14 mouse cellular contexts compared by ENCODE assay signal in genomic region chr4:133204379-133204778, GRCm38 (mm10). TPM values are rescaled to one million over a fixed set of nuclear protein-coding genes. Genes with fewer than 3 reads are reported as not detected.
DNase-seq lines count a peak whose midpoint lies in the region; ATAC-seq and TF ChIP-seq lines count a peak whose summit lies in the region.
"Had no signal": no experiment of that assay in that cellular context is flagged by ENCODE, and none has a peak within 500 bp of the region (broad histone marks: within the 10 kb centered on the region; RNA-seq: fewer than 3 reads in every experiment).

No protein-coding gene starts in this region.

- H3K36me3 ChIP-seq in kidney, embryonic 16.5 days (ENCODE audit: insufficient read depth, low read length), result no peaks in the 10 kb centered on the region
- no peaks in the 10 kb centered on the region for H3K36me3 ChIP-seq in kidney, adult 2 months (ENCODE audit: control insufficient read depth, insufficient read depth, low read length)
- no peaks in the 10 kb centered on the region for H3K36me3 ChIP-seq in forebrain, embryonic 12.5 days (replicated peaks)
- no peaks in the 10 kb centered on the region for H3K36me3 ChIP-seq in intestine, embryonic 15.5 days
- H3K36me3 ChIP-seq in neural tube, embryonic 12.5 days, result no peaks in the 10 kb centered on the region

- peak overlapping the region; percentile 15; the same call in 1 of the 2 replicates for H3K27ac ChIP-seq in kidney, embryonic 16.5 days (ENCODE audit: low read length)
- H3K27ac ChIP-seq in kidney, adult 2 months (ENCODE audit: insufficient read depth, low read depth, low read length), result no peak overlapping the region
- peak overlapping the region; percentile 59 for H3K27ac ChIP-seq in forebrain, embryonic 12.5 days
- H3K27ac ChIP-seq in intestine, embryonic 15.5 days, result peak overlapping the region; percentile 38
- no peak overlapping the region; the same call in 1 of the 2 replicates for H3K27ac ChIP-seq in neural tube, embryonic 12.5 days

- H3K4me1 ChIP-seq in kidney, embryonic 16.5 days (ENCODE audit: insufficient read depth, low read length), result peaks cover 30% of the 10 kb centered on the region
- H3K4me1 ChIP-seq in kidney, adult 2 months (ENCODE audit: control insufficient read depth, insufficient read depth, low read length), result peaks cover 11% of the 10 kb centered on the region; the same call in 1 of the 2 replicates
- H3K4me1 ChIP-seq in forebrain, embryonic 12.5 days, result peaks cover 38% of the 10 kb centered on the region
- H3K4me1 ChIP-seq in intestine, embryonic 15.5 days (replicated peaks), result peaks cover 33% of the 10 kb centered on the region
- peaks cover 32% of the 10 kb centered on the region for H3K4me1 ChIP-seq in neural tube, embryonic 12.5 days

- no peaks in the 10 kb centered on the region for H3K27me3 ChIP-seq in kidney, embryonic 16.5 days (ENCODE audit: insufficient read depth, low read length)
- H3K27me3 ChIP-seq in kidney, adult 2 months (replicated peaks; ENCODE audit: control insufficient read depth, insufficient read depth, low read length), result no peaks in the 10 kb centered on the region
- peaks cover 10% of the 10 kb centered on the region; the same call in 1 of the 2 replicates for H3K27me3 ChIP-seq in forebrain, embryonic 12.5 days
- no peaks in the 10 kb centered on the region for H3K27me3 ChIP-seq in intestine, embryonic 15.5 days (replicated peaks)
- no peaks in the 10 kb centered on the region for H3K27me3 ChIP-seq in neural tube, embryonic 12.5 days (replicated peaks)

- no peak overlapping the region for H3K4me2 ChIP-seq in kidney, embryonic 16.5 days (replicated peaks; ENCODE audit: low read depth, low read length)
- no peak overlapping the region for H3K4me2 ChIP-seq in forebrain, embryonic 12.5 days
- H3K4me2 ChIP-seq in intestine, embryonic 15.5 days (replicated peaks), result no peak overlapping the region
- H3K4me2 ChIP-seq in neural tube, embryonic 12.5 days (replicated peaks), result 0 out of 2 replicates have a peak overlapping the region, but pooled peaks have one; percentile 14

- no peak for DNase-seq in kidney, adult 2 months
- no peak for DNase-seq in left cerebral cortex, adult 8-10 months (ENCODE audit: low spot score in 2 of 2)
- no peak for DNase-seq in thymus, postnatal 4 days
- no peak for DNase-seq in layer of hippocampus, postnatal 14 days (ENCODE audit: low spot score in 2 of 2)
- DNase-seq: kidney, adult 8-10 months; left cerebral cortex, postnatal 4 days; thymus, postnatal 25 days had no signal

- no peak for ATAC-seq in kidney, embryonic 16.5 days (ENCODE audit: low FRiP score, low TSS enrichment)
- ATAC-seq in forebrain, embryonic 12.5 days (ENCODE audit: low FRiP score), result no peak
- no peak for ATAC-seq in intestine, embryonic 15.5 days
- ATAC-seq in neural tube, embryonic 12.5 days (ENCODE audit: low FRiP score, low read depth), result no peak
- ATAC-seq: activated CD4-positive, CD25-positive, alpha-beta regulatory T cell, adult 4 months had no signal

- no peak for TF ChIP-seq CTCF in kidney, adult 2 months (conservative IDR thresholded peaks at IDR 0.05; ENCODE audit: insufficient read depth, insufficient read length, low read depth, low read length)

- peak overlapping the region; percentile 35 for H3K9ac ChIP-seq in kidney, embryonic 16.5 days (replicated peaks; ENCODE audit: low read length)
- H3K9ac ChIP-seq in forebrain, embryonic 12.5 days, result no peak overlapping the region
- H3K9ac ChIP-seq in intestine, embryonic 15.5 days, result no peak overlapping the region
- H3K9ac ChIP-seq in neural tube, embryonic 12.5 days, result no peak overlapping the region

- WGBS in kidney, embryonic 16.5 days, result 17% methylated on average over 7 of the region's 7 CpGs
- 49% methylated on average over 7 of the region's 7 CpGs for WGBS in kidney, adult 2 months
- WGBS in forebrain, embryonic 12.5 days, result 60% methylated on average over 7 of the region's 7 CpGs
- WGBS in intestine, embryonic 15.5 days, result 24% methylated on average over 7 of the region's 7 CpGs
- WGBS in neural tube, embryonic 12.5 days, result 48% methylated on average over 7 of the region's 7 CpGs

- no peaks in the 10 kb centered on the region for H3K9me3 ChIP-seq in kidney, embryonic 16.5 days (ENCODE audit: low read length)
- no peaks in the 10 kb centered on the region for H3K9me3 ChIP-seq in forebrain, embryonic 12.5 days
- no peaks in the 10 kb centered on the region for H3K9me3 ChIP-seq in intestine, embryonic 15.5 days
- H3K9me3 ChIP-seq in neural tube, embryonic 12.5 days, result no peaks in the 10 kb centered on the region

- TF ChIP-seq POLR2A in kidney, adult 2 months (IDR thresholded peaks at IDR 0.05; ENCODE audit: low read depth, low read length), result no peak

- H3K4me3 ChIP-seq in kidney, embryonic 16.5 days (ENCODE audit: low read length), result no peak overlapping the region
- H3K4me3 ChIP-seq in kidney, adult 2 months (ENCODE audit: insufficient read depth, low read depth, low read length), result no peak overlapping the region
- no peak overlapping the region for H3K4me3 ChIP-seq in forebrain, embryonic 12.5 days (replicated peaks)
- no peak overlapping the region for H3K4me3 ChIP-seq in intestine, embryonic 15.5 days (replicated peaks)
- no peak overlapping the region for H3K4me3 ChIP-seq in neural tube, embryonic 12.5 days
- H3K4me3 ChIP-seq: erythroblast, embryonic 14.5 days had no signal

RNA-seq across cellular contexts. Expression of gene Cd164l2, which starts 7.6 kb away (rescaled TPM):
- polyA plus RNA-seq in kidney, embryonic 16.5 days (2015; fragmentation: Nextera tagmentation; extraction: Ambion mirVana), result 13.2 and 16.8 TPM in 2 replicates
- polyA plus RNA-seq in kidney, adult 2 months (2012; rRNA removed), result 15.3 and 17.7 TPM in 2 replicates
- polyA plus RNA-seq in forebrain, embryonic 12.5 days (2016; fragmentation: Nextera tagmentation; extraction: Ambion mirVana), result 0.47 and 0.50 TPM in 2 replicates
- polyA plus RNA-seq in intestine, embryonic 15.5 days (2015; fragmentation: Nextera tagmentation; extraction: Ambion mirVana), result 2.7 and 2.8 TPM in 2 replicates
- 0.42 and 0.79 TPM in 2 replicates for polyA plus RNA-seq in neural tube, embryonic 12.5 days (2016; fragmentation: Nextera tagmentation; extraction: Ambion mirVana)
- 1 to 10 TPM; 3.7 to 6.9 (median 3.8) TPM for total RNA-seq in left cerebral cortex, adult 8-10 months (2022)
- 1 to 10 TPM; 2.6 to 4.8 TPM for total RNA-seq in layer of hippocampus, postnatal 14 days (2021)
- total RNA-seq: megakaryocyte progenitor cell, adult 5-6 weeks had no signal
- polyA plus RNA-seq: activated CD4-positive, CD25-positive, alpha-beta regulatory T cell, adult 4 months; erythroblast, embryonic 14.5 days had no signal

RNA-seq across cellular contexts. Expression of gene Gpr3, which starts 8.0 kb away (rescaled TPM):
- 0.10 and 0.15 TPM in 2 replicates for polyA plus RNA-seq in kidney, embryonic 16.5 days (2015; fragmentation: Nextera tagmentation; extraction: Ambion mirVana)
- 0.39 and 0.53 TPM in 2 replicates for polyA plus RNA-seq in kidney, adult 2 months (2012; rRNA removed)
- 0.14 and 0.29 TPM in 2 replicates for polyA plus RNA-seq in forebrain, embryonic 12.5 days (2016; fragmentation: Nextera tagmentation; extraction: Ambion mirVana)
- polyA plus RNA-seq in intestine, embryonic 15.5 days (2015; fragmentation: Nextera tagmentation; extraction: Ambion mirVana), result 0.06 and 0.14 TPM in 2 replicates
- 0.38 and 0.74 TPM in 2 replicates for polyA plus RNA-seq in neural tube, embryonic 12.5 days (2016; fragmentation: Nextera tagmentation; extraction: Ambion mirVana)
- 1 to 10 TPM; 6.0 to 9.0 (median 6.9) TPM for total RNA-seq in left cerebral cortex, adult 8-10 months (2022)
- total RNA-seq in layer of hippocampus, postnatal 14 days (2021), result 1 to 10 TPM; 8.2 to 9.2 TPM
- polyA plus RNA-seq: activated CD4-positive, CD25-positive, alpha-beta regulatory T cell, adult 4 months; erythroblast, embryonic 14.5 days had no signal

RNA-seq across cellular contexts. Expression of gene Map3k6, which starts 36.2 kb away (rescaled TPM):
- 3.8 TPM in 2 replicates for polyA plus RNA-seq in kidney, embryonic 16.5 days (2015; fragmentation: Nextera tagmentation; extraction: Ambion mirVana)
- polyA plus RNA-seq in kidney, adult 2 months (2012; rRNA removed), result 3.8 and 4.3 TPM in 2 replicates
- polyA plus RNA-seq in forebrain, embryonic 12.5 days (2016; fragmentation: Nextera tagmentation; extraction: Ambion mirVana), result 1.3 TPM in 2 replicates
- polyA plus RNA-seq in intestine, embryonic 15.5 days (2015; fragmentation: Nextera tagmentation; extraction: Ambion mirVana), result 3.0 and 3.2 TPM in 2 replicates
- polyA plus RNA-seq in neural tube, embryonic 12.5 days (2016; fragmentation: Nextera tagmentation; extraction: Ambion mirVana), result 2.1 and 3.2 TPM in 2 replicates
- 1 to 10 TPM; 3.6 to 6.6 (median 5.8) TPM for total RNA-seq in left cerebral cortex, adult 8-10 months (2022)
- total RNA-seq in layer of hippocampus, postnatal 14 days (2021), result 10 to 100 TPM in 1 of 2 experiments, 1 to 10 TPM in 1; 5.3 to 10.2 TPM

RNA-seq across cellular contexts. Expression of gene Sytl1, which starts 58.5 kb away (rescaled TPM):
- 1.1 and 1.5 TPM in 2 replicates for polyA plus RNA-seq in kidney, embryonic 16.5 days (2015; fragmentation: Nextera tagmentation; extraction: Ambion mirVana)
- 5.9 TPM in 2 replicates for polyA plus RNA-seq in kidney, adult 2 months (2012; rRNA removed)
- polyA plus RNA-seq in forebrain, embryonic 12.5 days (2016; fragmentation: Nextera tagmentation; extraction: Ambion mirVana), result 0.74 and 0.80 TPM in 2 replicates
- polyA plus RNA-seq in intestine, embryonic 15.5 days (2015; fragmentation: Nextera tagmentation; extraction: Ambion mirVana), result 2.7 and 3.0 TPM in 2 replicates
- polyA plus RNA-seq in neural tube, embryonic 12.5 days (2016; fragmentation: Nextera tagmentation; extraction: Ambion mirVana), result 0.66 and 0.73 TPM in 2 replicates
- total RNA-seq in left cerebral cortex, adult 8-10 months (2022), result 1 to 10 TPM; 3.4 to 5.3 (median 4.1) TPM
- under 1 TPM; 0.19 to 0.44 TPM for total RNA-seq in layer of hippocampus, postnatal 14 days (2021)

Comparison
In these comparisons a context has a peak if more than half of its experiments do, and no peak if none do; other contexts are left out.
1. H3K27ac ChIP-seq: peak in kidney, embryonic 16.5 days (single experiment), forebrain, embryonic 12.5 days (single experiment) and intestine, embryonic 15.5 days (single experiment); none in kidney, adult 2 months (single experiment) and neural tube, embryonic 12.5 days (single experiment).